Mouse (Mus musculus) common myeloid progenitor, adult 5-6 weeks (primary cell): Measurements from ENCODE around the gene Gabbr2. TPM values are rescaled to one million over a fixed set of nuclear protein-coding genes. Genes with fewer than 3 reads are reported as not detected.
"Not testable (repeated sequence)": the region's sequence is repeated elsewhere in the genome, so short reads cannot be mapped to it uniquely, and the experiment has no call there.

ENCODE experiments used
- ATAC-seq: replicated peaks from 2 replicates; pipeline ENCODE4 v1.8.0; 2016; ENCODE audit warnings: low read depth, mild to moderate bottlenecking, moderate TSS enrichment, inconsistent platforms; ENCODE audit not compliant: poor library complexity, severe bottlenecking
- total RNA-seq: library from RNA; stranded (forward); fragments of 200-1000, 187-1606 nt; gene quantifications from 2 replicates; pipeline ENCODE4 v1.2.3, GENCODE M21; 2017

The Gabbr2 gene
- total RNA-seq, 1 experiment from 2014 or later = 0.05 TPM

DNA sequence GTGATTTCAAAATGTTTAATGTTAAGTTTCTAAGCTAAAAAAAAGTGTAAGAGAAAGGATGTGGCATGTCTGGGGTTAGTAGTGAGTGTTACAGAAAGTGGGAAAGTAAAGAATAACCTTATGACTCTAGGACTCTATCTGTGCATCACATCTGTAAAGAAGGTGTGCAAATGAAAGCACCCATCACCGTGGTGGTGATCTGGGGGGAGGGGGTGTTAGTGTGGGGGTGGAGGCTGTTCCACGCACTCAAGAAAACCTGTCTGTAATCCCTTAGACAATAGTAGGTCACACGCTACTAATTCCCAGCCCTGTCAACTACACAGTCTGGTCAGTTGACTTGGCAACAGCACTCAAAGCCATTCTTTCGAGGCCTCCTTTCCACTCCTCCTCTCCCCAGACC lies 350.4 kb downstream of the Gabbr2 start:
- no peak for ATAC-seq

DNA sequence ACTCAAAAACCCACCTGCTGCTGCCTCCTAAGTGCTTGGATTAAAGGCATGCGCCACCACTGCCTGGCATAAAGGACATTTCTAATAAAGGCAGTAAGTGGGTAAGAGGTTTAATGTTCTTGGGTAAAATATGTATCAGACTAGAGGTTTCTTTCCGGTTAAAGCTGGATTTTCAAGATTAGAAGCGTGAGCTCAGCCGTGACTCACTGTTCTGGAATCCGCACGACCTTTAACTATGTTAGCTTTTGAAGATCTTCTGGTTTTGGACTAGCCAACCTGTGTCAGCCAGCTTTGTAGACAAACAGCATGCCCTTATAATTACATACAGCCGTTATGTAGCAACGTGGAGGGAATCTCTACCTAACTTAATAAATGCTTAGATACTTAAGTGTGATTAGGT lies 351.8 kb downstream of the Gabbr2 start:
- ATAC-seq = no peak

DNA sequence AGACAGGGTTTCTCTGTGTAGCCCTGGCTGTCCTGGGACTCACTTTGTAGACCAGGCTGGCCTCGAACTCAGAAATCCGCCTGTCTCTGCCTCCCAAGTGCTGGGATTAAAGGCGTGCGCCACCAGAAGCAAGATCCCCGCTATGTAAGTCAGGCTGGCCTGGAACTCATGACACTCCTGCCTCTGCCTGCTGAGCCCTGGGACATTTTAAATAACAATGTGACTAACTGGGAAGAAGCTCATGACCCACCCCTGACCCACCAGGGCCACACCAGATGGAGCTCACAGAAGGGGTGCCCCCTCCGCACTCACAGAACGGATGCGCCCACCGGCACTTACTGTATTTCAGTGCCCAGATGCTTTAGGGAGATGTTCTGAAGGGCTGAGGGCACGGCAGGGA lies 354.4 kb downstream of the Gabbr2 start:
- ATAC-seq = not testable (repeated sequence)

DNA sequence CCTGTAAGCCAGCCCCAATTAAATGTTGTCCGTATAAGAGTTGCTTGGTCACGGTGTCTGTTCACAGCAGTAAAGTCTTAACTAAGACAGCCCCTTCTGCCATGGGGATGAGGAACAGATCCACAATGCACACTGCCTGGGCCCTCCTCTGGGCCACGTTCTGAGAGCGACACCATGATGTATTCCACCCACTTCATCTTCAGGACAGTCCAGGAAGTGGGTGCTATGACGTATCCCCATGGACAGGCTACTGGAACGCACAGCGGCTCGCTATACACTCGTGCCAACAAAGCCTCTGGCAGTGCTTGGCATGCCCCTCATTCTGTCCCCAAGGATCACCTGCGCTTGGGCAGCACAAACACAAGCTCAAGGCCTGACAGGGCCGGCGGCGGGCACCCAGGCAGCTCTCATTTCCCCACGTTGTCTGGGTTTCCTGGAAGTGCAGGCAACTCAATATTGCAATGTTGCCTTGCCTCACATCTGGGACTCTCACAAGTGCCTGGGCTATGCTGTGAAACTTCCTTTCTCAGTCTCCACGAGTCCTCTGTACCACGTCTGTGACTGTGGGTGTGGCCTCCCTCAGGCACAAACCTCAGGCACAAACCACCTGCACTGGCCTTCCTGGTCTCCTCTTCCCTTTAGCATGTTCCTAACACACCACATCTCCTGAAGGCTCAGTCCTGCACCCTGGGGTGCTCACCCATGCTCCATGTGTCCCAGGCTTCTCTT lies 355.8 kb downstream of the Gabbr2 start:
- ATAC-seq = peak; percentile 72

DNA sequence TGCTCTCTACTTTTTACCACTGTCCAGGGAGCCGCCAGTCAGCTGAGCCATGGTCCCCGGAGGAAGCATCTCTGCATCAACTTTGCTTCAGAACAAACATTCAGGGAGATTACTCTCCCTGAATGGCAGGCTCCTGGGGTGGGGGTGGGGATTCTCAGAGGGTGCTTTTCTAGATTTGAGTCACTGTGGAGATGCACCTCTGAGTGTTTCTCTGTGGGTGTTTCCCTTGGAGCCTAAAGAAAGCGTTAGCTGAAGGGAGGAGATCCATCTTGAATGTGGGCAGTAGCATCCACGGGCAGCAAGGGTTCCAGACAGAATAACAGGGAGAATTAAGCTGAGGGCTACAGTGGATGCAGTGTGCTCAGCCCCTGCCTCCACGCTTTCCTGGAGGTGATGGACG lies 356.8 kb downstream of the Gabbr2 start:
- ATAC-seq = no peak

DNA sequence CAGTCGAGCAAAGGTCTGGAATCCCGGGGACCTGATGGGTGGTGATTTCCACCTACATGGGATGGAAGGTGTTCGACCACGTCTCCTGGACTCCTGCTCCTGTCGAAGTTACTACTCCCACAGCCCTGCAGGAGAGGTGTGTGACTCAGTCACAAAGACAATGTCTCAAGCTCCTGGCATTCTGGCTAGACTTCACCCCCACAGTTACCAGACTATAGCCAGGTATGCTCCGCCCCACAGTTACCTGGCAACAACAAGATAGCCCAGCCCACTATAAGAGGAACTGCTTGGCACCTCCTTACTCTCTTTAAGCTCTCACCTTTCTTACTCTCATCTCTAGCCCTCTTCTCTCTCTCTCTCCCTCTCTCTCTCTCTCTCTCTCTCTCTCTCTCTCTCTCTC lies 358.1 kb downstream of the Gabbr2 start:
- ATAC-seq = not testable (repeated sequence)

DNA sequence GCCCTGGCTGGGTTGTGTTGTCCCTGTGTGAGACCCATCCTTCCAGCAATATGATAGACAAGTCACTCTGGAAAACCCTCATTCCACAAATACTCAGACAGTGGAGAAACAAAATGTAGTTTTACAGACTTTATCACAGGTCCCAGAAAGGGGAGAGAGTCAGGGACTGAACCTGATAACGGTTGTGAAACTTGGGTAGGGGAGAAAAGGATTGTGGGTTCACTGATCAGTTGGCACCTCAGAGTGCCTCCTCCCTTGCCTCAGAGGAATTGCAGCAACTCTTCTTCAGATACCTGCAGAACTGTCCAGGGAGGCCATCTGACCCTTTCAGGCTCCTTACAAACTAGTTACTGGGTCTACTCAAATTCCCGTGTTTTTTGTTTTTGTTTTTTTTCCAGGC lies 359.2 kb downstream of the Gabbr2 start:
- no peak for ATAC-seq

DNA sequence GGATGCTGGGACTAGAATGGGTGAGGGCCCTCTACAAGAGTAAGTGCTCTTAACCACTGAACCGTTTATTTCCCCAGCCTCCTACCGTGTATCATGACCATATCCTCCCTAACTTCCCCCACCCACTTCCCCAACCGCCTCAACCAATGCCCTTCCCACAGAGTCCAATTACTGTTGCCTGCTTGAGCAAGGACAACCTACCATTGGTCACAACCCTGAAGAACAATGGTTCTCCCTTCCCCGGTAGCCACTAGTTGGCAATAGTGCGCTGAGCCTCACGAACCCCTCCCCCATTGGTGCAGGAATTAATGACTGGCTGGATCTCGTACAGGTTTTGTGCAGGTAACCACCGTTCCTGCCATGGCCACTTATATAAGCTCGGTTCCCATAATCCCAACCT lies 361.3 kb downstream of the Gabbr2 start:
- ATAC-seq = peak; percentile 85

DNA sequence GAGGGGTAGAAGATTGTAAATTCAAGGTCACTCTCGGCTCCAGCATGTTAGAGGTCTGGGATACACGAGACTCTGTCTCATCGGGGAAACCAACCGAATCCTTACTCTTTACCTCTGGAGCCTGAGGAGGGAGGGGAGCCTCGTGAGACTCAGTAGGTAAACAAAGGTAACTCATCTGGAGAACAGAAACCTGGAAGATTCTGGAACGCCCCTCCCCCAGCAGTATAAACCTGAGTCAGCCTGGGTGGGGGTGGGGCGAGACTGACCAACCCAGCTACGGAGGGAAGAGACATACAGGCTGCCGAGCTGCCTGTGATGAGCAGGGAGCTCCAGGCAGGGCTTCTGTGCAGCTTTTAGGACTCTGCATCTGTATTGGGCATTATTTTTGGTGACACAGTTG lies 362.8 kb downstream of the Gabbr2 start:
- ATAC-seq = no peak

DNA sequence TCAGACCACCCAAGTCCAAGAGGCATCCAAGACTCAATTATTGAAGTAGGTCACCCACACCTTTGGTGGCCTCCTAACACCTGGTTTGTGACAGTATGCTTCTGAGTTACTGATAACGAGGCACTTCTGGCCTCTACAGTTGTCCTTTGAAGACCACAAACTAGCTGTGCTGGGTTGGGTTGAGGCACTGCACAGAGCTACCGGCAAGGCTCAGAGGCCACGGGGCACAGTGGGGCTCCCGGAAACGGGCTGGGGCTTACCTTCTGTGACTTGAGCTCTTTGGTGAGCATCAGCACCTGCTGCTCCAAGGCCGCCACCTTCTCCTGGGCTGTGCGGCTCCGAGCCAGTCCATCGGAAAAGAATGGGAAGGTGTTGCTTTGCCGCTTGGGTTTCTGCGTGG lies 363.6 kb downstream of the Gabbr2 start:
- ATAC-seq = no peak

DNA sequence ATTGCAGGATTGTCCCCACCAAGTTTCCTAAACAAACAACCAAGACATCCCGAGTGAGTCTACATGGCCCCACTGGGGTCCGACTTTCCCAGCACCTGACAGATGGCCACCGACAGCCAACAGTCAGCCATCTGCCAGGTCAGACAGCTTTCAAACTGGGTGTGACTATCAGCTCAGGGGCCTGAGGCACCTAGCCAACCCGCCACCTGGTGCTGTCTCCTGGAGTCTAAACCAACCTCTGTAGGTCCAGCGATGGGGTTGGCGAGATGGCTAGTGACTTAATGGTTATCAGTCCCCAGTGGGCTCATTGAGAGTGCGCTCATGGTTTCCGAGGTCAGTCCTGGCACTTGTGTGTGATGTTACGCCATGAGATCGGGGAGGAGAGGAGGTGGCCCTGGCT lies 366.6 kb downstream of the Gabbr2 start:
- no peak for ATAC-seq

DNA sequence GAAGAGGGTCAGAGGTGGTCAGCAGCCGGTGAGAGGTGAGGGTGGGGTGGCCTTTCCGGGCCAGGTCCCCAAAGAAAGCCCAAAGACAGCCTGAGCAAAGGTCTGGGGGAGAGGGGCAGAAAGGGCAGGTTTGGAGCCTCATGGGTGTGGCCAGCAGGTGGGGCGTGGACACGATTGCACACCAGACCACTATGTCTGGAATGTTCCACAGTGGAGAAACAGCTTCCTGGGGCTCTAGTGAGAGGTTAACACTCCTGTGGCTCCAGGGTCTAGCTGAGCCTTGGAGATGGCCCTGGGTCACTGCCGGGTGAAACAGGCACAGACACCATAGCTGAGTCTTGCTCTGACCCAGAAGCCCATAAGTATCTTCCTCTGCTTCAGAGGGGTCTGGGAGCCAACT lies 368.7 kb downstream of the Gabbr2 start:
- ATAC-seq = no peak

DNA sequence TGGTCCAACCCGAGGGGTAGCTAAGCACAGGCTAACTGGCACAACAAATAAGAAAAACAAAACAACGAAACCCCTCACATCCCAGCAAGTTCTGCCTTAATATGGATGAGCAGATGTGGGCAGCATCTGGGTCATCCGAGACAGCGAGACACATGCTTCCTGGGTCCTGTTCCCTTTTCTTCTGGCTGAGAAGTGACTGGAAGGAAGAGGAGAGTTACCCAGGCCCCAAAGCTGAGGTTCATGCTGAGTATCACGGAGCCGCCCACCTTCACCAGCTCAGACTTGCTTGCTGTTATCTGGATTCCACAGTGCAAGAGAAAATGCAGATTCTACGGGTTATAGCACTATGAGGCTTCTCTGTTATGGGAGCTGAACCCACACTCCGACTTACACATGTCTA lies 370.7 kb downstream of the Gabbr2 start:
- ATAC-seq = no peak

DNA sequence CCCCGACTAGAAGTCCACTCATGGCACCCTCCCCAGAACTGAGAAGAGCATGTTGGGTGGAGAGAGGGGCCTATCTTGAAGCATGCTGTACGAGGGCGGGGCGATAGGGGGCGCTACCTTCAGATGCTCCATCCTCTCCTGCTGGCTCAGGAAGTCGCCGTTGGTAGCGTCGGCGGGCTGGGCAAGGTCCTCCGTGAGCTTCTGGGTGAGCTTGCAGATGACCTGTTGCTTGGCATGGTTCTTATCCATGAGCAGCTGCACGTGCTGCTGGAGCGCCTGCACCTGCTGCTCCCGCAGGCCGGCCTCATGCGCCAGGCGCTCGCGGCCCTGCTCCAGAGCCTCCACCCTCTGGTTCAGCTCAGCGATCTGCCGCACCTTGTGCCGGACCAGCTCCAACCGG lies 371.3 kb downstream of the Gabbr2 start:
- ATAC-seq = no peak

DNA sequence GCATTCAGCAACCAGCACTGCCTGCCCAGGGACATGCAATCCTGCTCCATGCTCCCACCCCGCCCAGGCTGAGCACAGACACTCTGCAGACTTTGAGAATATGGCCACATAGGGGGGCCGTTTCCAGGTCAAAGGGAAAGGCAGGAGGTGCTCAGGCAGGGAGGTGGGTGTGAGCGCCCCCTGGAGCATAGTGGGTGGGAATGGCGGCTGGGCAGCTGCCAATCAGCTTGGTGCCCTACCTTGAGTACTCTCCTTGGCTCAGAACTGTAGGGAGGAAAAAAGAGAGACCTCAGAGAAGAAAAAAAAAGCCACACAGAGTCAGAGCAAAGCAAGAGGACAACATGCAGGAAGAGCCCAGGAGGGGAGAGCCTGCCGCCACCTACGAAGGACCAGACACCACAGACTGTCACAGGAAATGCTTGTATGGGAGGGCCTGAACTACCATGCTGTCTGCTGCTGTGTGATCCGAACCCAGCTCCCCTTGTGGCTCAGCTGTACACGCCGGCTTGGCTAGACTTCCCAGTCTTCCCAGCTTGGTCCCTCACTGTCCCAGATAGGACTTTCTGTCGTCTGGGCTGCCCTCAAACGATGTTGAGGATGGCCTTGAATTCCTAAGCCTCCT lies 373.4 kb downstream of the Gabbr2 start:
- no peak for ATAC-seq

DNA sequence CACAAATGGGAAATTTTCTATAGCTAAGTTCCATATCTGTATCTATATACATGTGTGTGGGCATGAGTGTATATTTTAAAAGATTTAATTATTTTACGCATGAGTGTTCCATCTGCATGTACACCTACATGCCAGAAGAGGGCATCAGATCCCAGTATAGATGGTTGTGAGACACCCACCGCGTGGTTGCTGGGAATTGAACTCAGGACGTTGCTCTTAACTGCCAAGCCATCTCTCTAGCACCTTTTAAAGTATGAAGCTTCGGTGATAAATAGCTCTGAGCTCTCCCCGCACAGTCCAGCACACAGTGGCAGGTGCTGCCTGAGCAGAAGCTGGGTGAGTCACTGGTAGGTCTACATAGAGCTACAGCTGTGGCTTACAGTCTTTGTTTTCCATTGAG lies 374.3 kb downstream of the Gabbr2 start:
- no peak for ATAC-seq

DNA sequence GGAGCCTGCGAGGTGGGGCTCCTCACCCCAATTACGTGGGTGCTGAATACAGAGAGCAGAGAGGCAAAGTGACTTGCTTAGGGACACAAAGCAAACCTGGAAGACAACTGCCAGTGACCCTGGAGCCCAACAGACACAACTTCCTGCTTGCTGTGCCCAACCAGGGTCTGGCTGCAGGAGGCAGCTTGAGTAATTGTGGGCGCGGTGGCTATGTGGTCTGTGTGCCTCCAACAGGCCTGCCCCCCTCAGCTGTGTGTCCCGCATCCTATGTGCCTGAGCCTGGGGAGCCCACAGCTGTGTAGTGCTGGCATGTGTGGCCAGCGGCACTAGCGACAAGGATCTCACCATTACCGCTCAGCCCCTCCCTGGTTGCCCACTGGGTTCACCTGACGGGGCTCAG lies 377.0 kb downstream of the Gabbr2 start:
- peak; percentile 77 for ATAC-seq

DNA sequence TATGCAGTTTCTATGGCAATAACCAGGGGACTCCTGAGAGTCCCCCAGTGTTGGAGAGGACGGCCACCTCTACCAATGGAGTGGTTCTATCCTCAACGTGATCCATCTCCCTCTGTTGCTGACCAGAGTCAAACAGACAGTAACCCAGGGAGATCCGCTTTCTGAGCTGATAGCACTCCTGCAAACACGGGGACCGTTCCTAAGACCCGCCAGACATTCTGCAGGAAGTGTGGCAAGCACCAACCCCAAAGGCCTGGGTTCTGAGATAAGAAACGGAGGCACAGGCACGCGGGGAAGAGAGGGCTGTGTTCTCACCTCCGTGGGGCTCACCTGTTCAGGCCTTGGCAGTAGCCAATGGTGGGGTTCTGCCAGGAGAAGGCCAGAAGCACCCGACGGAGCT lies 378.1 kb downstream of the Gabbr2 start:
- peak; percentile 19 for ATAC-seq
